Mouse (Mus musculus) liver, embryonic 11.5 days (tissue): ENCODE results near the gene Gnat1. TPM values are rescaled to one million over a fixed set of nuclear protein-coding genes. Genes with fewer than 3 reads are reported as not detected.
A peak's percentile ranks its signal among the peaks of the same experiment; 100 is the strongest.

Experiments used
- ATAC-seq: fragments of 200-750 bp; cut with Nextera tagmentation; replicated peaks from 2 replicates; pipeline ENCODE4 v1.8.0; 2017; ENCODE audit warnings: moderate number of reproducible peaks, mild to moderate bottlenecking, moderate TSS enrichment, moderate library complexity; ENCODE audit not compliant: low FRiP score
- DNase-seq: peaks from one replicate; pipeline ENCODE4 v3.0.0-alpha.2; 2017; ENCODE audit warnings: low spot score
- H3K27ac ChIP-seq: fragments of 300-500 bp; sonication (generic); 2 replicates; pipeline ENCODE4 v1.5.1; 2014; ENCODE audit warnings: mild to moderate bottlenecking, low read depth, low read length, control low read depth
- H3K27me3 ChIP-seq: fragments of 300-500 bp; sonication (generic); replicated peaks from 2 replicates; pipeline ENCODE4 v1.6.1; 2014; ENCODE audit warnings: low read length, mixed read lengths; ENCODE audit not compliant: control insufficient read depth, insufficient read depth
- H3K36me3 ChIP-seq: fragments of 300-500 bp; sonication (generic); 2 replicates; pipeline ENCODE4 v1.6.1; 2014; ENCODE audit warnings: mild to moderate bottlenecking, low read length, moderate library complexity, mixed read lengths; ENCODE audit not compliant: control insufficient read depth, insufficient read depth
- H3K4me1 ChIP-seq: fragments of 300-500 bp; sonication (generic); replicated peaks from 2 replicates; pipeline ENCODE4 v1.6.1; 2014; ENCODE audit warnings: low read length, mixed read lengths; ENCODE audit not compliant: control insufficient read depth, insufficient read depth
- H3K4me2 ChIP-seq: fragments of 300-500 bp; sonication (generic); 2 replicates; pipeline ENCODE4 v1.6.1; 2014; ENCODE audit warnings: mild to moderate bottlenecking, control low read depth, moderate library complexity
- H3K4me3 ChIP-seq: fragments of 300-500 bp; sonication (generic); 2 replicates; pipeline ENCODE4 v1.5.1; 2014; ENCODE audit warnings: low read depth, low read length, control low read depth
- H3K9ac ChIP-seq: fragments of 300-500 bp; sonication (generic); 2 replicates; pipeline ENCODE4 v1.6.1; 2014; ENCODE audit warnings: low read depth, low read length, control low read depth
- H3K9me3 ChIP-seq: fragments of 300-500 bp; sonication (generic); 2 replicates; pipeline ENCODE4 v1.6.1; 2016; ENCODE audit warnings: low read length, inconsistent platforms, mixed read lengths; ENCODE audit not compliant: control insufficient read depth
- WGBS: fragments of 180-500 bp; shearing (Covaris S2); extraction: QIAGEN DNeasy Blood & Tissue Kit; methylation state at CpG from one replicate; pipeline ENCODE4 v1.1.7; 2014; 5-methylcytosine and 5-hydroxymethylcytosine counted together
- polyA plus RNA-seq: library from polyadenylated mRNA; unstranded; fragments of >200 nt; fragmentation: Nextera tagmentation; extraction: Ambion mirVana; gene quantifications from 2 replicates; pipeline ENCODE4 v1.2.1, GENCODE M21; 2014

Gnat1 gene
- polyA plus RNA-seq, 1 experiment from 2014 or later, result 4.7 TPM

DNA sequence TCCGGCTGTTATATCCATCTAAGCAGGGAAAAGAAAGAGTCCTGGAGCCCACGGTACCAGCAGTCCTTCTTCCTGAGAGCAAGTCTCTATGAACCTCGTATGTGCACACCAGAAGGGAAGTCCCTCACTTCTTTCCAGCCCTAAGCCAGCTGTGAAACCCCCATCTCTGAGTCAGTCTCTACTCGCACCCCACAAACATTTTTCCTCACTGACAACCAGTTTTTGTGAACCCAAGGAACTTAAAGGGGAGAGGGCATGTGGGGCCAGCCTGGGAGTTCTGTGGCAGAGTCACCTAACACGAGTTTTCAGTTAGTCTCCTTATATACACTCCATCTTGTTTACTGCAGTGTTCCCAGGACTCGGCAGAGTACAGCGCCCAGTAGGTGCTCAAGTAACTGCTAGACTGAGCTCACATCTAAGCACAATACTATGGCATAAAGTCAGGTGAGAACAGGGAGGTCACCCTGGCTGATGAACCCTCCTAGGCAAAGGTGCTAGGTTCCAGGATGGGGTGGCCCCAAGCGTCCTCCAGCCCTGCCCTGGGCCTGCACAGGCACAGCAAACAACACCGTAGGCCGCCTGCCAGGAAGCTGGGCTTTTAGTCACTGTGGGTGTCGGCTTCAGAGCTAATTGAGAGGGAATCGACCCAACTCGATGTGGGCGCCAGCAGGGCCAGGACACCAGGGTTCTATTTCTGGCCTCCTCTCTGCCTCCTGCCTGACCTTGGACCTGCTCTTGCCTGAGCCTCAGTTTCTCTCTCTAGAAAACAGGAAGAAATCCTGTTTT lies 24.0 kb upstream of the Gnat1 start:
- ATAC-seq, result no peak
- Histone ChIP-seq H3K9me3 (no peaks in the 10 kb centered on the region), H3K36me3 (no peaks in the 10 kb centered on the region), H3K4me2 (no peak overlapping the region), H3K4me1 (peaks cover 45% of the 10 kb centered on the region), H3K27me3 (peaks cover 48% of the 10 kb centered on the region), H3K4me3 (no peak overlapping the region), H3K9ac (no peak overlapping the region), H3K27ac (no peak overlapping the region)
- 55% methylated on average over 14 of the region's 14 CpGs for WGBS
- DNase-seq, result no peak

DNA sequence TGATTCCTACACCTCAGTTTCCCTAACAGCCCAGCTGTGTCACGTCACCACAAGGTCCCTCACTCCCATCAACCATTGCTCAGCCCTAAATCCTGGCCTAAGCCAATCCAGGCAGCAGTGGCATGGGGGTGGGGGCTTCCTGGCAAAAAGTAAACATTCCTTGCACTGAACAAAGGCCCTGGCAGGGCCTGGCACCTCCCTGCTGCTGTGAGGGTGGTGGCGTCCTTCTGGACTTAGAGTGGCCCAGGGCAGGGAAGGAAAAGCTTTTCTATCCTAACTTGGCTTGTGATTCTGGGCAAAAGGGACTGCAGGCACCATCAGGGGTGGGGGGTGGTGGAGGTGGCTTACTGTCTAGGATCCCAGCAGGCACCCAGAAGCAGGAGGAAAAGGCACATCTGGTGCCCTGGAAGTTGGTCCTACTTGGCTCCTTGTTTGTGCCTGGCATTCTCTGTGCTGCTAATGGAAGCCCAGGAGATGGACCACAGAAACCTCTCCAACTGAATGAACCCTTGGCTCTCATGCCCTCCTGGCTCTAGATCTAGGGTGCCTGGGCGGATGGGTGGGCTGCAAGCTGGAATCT lies 23.2 kb upstream of the Gnat1 start:
- peaks cover 52% of the 10 kb centered on the region for H3K4me1 ChIP-seq
- H3K36me3 ChIP-seq, result no peaks in the 10 kb centered on the region
- no peak overlapping the region for H3K4me3 ChIP-seq
- no peak overlapping the region for H3K9ac ChIP-seq
- DNase-seq (no peak), ATAC-seq (no peak)
- 66% methylated on average over 3 of the region's 3 CpGs for WGBS
- H3K27me3 ChIP-seq, result peaks cover 42% of the 10 kb centered on the region
- H3K27ac ChIP-seq, result no peak overlapping the region
- H3K9me3 ChIP-seq, result no peaks in the 10 kb centered on the region
- H3K4me2 ChIP-seq, result no peak overlapping the region

- H3K4me3 ChIP-seq, result no peak overlapping the region
- H3K27ac ChIP-seq, result no peak overlapping the region
- WGBS, result 74% methylated on average over 12 of the region's 12 CpGs
- H3K9ac ChIP-seq, result no peak overlapping the region
- no peaks in the 10 kb centered on the region for H3K36me3 ChIP-seq
- ATAC-seq (no peak), DNase-seq (no peak)
- peaks cover 31% of the 10 kb centered on the region for H3K27me3 ChIP-seq
- H3K4me2 ChIP-seq, result no peak overlapping the region
- peaks cover 53% of the 10 kb centered on the region for H3K4me1 ChIP-seq
- H3K9me3 ChIP-seq, result no peaks in the 10 kb centered on the region
Observed at GRCm38 (mm10) chr9:107701594-107701993, 22.1 kb upstream of the Gnat1 start.

- Histone ChIP-seq H3K4me3 (no peak overlapping the region), H3K4me1 (peaks cover 43% of the 10 kb centered on the region), H3K36me3 (no peaks in the 10 kb centered on the region), H3K27me3 (peaks cover 17% of the 10 kb centered on the region), H3K4me2 (no peak overlapping the region), H3K9me3 (no peaks in the 10 kb centered on the region), H3K9ac (no peak overlapping the region; the same call in 1 of the 2 replicates), H3K27ac (peak overlapping the region; percentile 59; the same call in 1 of the 2 replicates)
- 60% methylated on average over 6 of the region's 6 CpGs for WGBS
- no peak for ATAC-seq
- DNase-seq, result no peak
Observed at GRCm38 (mm10) chr9:107700114-107700571, 20.6 kb upstream of the Gnat1 start.

DNA sequence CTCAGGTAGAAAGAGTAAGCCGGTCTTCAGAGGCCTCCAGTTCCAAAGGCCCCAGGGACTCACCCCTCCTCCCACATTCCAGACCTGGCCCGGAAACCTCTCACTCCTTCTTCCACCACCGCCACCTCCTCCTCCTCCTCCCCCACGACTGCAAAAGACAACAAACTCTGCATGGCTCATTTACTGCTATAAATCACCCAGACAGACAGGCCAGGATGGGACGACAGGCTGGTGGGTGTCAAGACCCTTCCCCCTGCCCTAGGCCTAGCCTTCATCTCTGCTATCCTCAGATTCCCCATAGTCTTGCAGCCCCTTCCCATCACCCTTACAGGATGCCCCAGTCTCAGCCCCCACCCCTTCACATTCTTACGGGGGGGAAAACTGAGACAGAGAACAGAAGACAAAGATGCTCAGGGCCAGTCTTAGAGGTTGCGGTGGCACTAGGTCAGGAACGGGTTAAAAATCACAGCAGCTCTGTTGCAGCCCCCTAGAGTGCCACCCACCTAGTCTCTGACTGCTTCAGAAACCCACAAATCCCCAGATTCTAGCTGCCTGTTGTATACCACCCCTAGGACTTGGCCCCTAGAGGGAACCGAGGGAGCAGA lies 20.0 kb upstream of the Gnat1 start:
- peaks cover 17% of the 10 kb centered on the region for H3K27me3 ChIP-seq
- DNase-seq (no peak), ATAC-seq (no peak)
- H3K27ac ChIP-seq, result peak overlapping the region; percentile 59; the same call in 1 of the 2 replicates
- WGBS, result 24% methylated on average over 9 of the region's 9 CpGs
- no peak overlapping the region for H3K4me3 ChIP-seq
- H3K4me2 ChIP-seq, result no peak overlapping the region; the same call in 1 of the 2 replicates
- peaks cover 42% of the 10 kb centered on the region for H3K4me1 ChIP-seq
- no peaks in the 10 kb centered on the region for H3K9me3 ChIP-seq
- H3K9ac ChIP-seq, result no peak overlapping the region
- H3K36me3 ChIP-seq, result no peaks in the 10 kb centered on the region

DNA sequence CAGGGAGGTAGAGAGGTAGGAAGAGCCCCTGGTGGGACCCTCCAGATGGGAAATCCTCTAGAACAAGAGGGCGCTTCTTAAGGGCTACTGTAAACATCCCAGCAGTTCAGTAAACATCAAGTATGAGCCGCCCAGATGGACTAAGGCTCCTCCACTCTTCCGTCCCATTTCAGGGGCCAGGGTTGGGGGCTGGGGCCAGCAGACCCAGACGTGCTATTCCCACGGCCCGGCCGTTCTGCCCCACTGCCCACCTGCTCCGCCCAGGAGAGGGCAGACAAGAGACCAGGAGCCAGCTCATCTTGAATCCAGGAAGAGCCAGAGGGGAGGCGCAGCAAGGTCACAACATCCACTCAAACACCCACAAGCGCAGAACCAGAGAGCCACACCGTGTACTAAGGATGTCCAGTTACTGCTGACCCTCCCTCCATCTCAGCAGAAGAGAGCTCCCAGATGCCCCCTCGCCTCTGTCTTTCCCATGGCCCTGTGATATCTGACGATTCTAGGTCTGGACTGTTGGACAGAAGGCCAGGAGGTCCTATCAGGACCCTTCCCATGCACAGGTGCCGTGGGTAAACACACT lies 19.2 kb upstream of the Gnat1 start:
- no peaks in the 10 kb centered on the region for H3K36me3 ChIP-seq
- no peak for ATAC-seq

DNA sequence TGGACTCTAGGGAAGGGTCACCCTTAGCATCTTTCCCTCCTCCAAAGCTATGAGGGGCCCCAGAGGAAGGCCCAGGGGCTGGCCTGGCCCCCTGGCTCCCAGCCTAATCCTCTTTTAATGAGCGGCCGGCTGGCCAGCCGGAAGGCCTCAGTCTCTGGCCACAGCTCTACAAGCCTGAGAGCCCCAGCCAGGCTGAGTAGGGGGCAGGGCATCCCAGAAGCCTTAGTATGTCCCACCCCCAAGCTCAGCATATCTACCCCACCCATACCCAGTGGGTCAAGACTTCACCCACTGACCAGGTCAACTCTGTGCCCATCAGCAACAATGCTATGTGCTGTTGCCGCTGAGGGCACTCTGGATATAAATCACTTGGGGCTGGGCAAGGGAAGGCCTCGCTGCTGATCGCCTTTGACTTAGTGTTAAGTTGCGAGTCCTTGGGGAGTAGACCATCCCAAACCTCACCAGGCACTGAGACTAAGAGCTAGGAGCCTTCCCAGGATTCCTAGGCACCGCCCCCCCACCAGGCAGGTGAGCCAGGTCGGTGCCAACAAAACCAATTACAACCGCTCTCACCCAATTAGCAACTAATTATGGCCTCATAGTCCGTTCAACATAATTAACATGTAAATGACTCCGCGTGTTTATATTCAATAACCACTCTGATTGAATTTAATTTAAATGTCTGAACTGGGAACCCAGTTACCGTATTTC lies 18.5 kb upstream of the Gnat1 start:
- Histone ChIP-seq H3K27ac (peak overlapping the region; percentile 49; the same call in 1 of the 2 replicates), H3K9ac (no peak overlapping the region), H3K4me1 (peaks cover 38% of the 10 kb centered on the region), H3K4me3 (no peak overlapping the region), H3K9me3 (no peaks in the 10 kb centered on the region), H3K36me3 (no peaks in the 10 kb centered on the region), H3K4me2 (no peak overlapping the region), H3K27me3 (peaks cover 17% of the 10 kb centered on the region)
- 45% methylated on average over 14 of the region's 14 CpGs for WGBS
- DNase-seq, result no peak
- ATAC-seq, result no peak

More for the DNA sequence above, 19.2 kb upstream of the Gnat1 start:
- no peaks in the 10 kb centered on the region for H3K9me3 ChIP-seq
- peak overlapping the region; percentile 49 for H3K27ac ChIP-seq
- peaks cover 17% of the 10 kb centered on the region for H3K27me3 ChIP-seq
- no peak for DNase-seq
- 31% methylated on average over 14 of the region's 14 CpGs for WGBS
- 0 out of 2 replicates have a peak overlapping the region, but pooled peaks have one; percentile 14 for H3K9ac ChIP-seq
- no peak overlapping the region for H3K4me3 ChIP-seq
- peak overlapping the region; percentile 21; the same call in 1 of the 2 replicates for H3K4me2 ChIP-seq
- H3K4me1 ChIP-seq, result peaks cover 38% of the 10 kb centered on the region
